Mouse (Mus musculus): ENCODE data around the gene Kcnip4. TPM values are rescaled to one million over a fixed set of nuclear protein-coding genes. Genes with fewer than 3 reads are reported as not detected.

The Kcnip4 gene
- polyA plus RNA-seq, 1 experiment: 0.06 TPM

DNA sequence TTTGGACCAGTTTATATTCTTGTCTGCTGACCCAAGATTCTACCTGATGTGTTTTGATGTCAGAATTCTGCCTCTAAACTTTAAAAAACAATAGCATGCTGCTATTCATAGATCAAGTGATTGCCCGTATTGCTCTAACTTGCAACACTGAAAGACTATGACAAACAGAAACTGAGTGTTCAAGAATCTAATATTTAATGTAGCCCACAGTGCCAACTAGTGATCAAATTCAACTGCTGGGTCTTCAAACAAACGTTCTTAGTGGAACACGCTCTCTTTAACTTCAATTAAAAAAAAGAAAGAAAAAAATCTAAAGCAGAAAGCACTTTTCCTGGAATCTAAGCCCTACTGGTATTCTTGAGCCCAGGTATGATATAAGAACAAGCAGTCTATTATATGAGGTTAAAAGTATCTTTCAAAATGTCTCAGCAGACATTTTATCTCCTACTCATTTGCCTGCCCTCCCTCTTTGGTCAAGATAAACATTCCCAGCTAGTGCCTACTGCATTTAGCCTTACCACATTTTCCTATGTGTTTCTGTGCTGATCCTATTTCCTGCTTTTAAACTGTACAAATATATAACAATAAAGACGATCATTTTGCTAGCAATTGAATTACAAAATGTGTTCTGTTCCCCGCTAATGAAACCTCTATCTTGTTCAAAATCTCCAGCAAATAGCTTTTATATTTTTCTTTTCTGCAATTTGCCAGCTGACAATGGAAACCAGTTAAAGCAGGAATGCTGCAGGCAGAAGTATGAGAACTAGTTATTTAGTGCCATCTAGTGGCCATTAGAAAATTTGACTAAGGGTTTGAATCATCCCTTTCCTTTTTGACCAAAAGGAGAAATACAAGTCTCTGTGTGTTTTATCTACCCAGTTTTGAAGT lies 1179.4 kb downstream of the Kcnip4 start:
- Histone ChIP-seq H3K79me2 (ENCODE audit: control insufficient read depth, insufficient read depth) (no peaks in the 10 kb centered on the region), H3K4me3 (no peak overlapping the region), H3K36me3 (ENCODE audit: control insufficient read depth, insufficient read depth) (no peaks in the 10 kb centered on the region), H3K27me3 (ENCODE audit: control insufficient read depth, insufficient read depth, insufficient read length) (peaks cover 13% of the 10 kb centered on the region), H3K4me2 (ENCODE audit: low read depth) (peak overlapping the region; percentile 57), H3ac (ENCODE audit: control insufficient read depth, insufficient read length) (no peak overlapping the region)
- no peak for TF ChIP-seq MAX (IDR thresholded peaks at IDR 0.05; ENCODE audit: low read depth)
- no peak for TF ChIP-seq REST (IDR thresholded peaks at IDR 0.05; ENCODE audit: insufficient read depth, insufficient read length)
- 0 out of 2 replicates have a peak, but pooled peaks have one; percentile 22 for TF ChIP-seq CEBPB (IDR thresholded peaks at IDR 0.05; ENCODE audit: insufficient read depth, poor library complexity, severe bottlenecking)
- TF ChIP-seq USF1 (IDR thresholded peaks at IDR 0.05; ENCODE audit: low read depth): no peak
- no peak for TF ChIP-seq POLR2A (IDR thresholded peaks at IDR 0.05; ENCODE audit: insufficient read length, low read depth)

- no peaks in the 10 kb centered on the region for H3K27me3 ChIP-seq (ENCODE audit: control insufficient read depth, insufficient read depth, insufficient read length)
- no peaks in the 10 kb centered on the region for H3K36me3 ChIP-seq (ENCODE audit: control insufficient read depth, insufficient read depth)
- no peak overlapping the region for H3ac ChIP-seq (ENCODE audit: control insufficient read depth, insufficient read length)
- H3K4me3 ChIP-seq: no peak overlapping the region
- TF ChIP-seq CEBPB (IDR thresholded peaks at IDR 0.05; ENCODE audit: insufficient read depth, poor library complexity, severe bottlenecking) (no peak), REST (IDR thresholded peaks at IDR 0.05; ENCODE audit: insufficient read depth, insufficient read length) (no peak), TCF3 (IDR thresholded peaks at IDR 0.05; ENCODE audit: insufficient read length, low read depth) (no peak), POLR2AphosphoS2 (IDR thresholded peaks at IDR 0.05; ENCODE audit: insufficient read length, low read depth) (no peak), POLR2A (IDR thresholded peaks at IDR 0.05; ENCODE audit: insufficient read length, low read depth) (no peak), USF1 (IDR thresholded peaks at IDR 0.05; ENCODE audit: low read depth) (no peak), MAX (IDR thresholded peaks at IDR 0.05; ENCODE audit: low read depth) (no peak), MYOD1 (IDR thresholded peaks at IDR 0.05; ENCODE audit: control insufficient read depth in 1 of 3, insufficient read length in 2 of 3, low read depth in 2 of 3) (no peak), MYOG (IDR thresholded peaks at IDR 0.05; ENCODE audit: control insufficient read depth in 1 of 3, insufficient read depth in 1 of 3, insufficient read length in 2 of 3, low read depth in 2 of 3) (no peak), TCF12 (IDR thresholded peaks at IDR 0.05; ENCODE audit: insufficient read depth, poor library complexity, severe bottlenecking) (no peak), E2F4 (IDR thresholded peaks at IDR 0.05; ENCODE audit: insufficient read depth) (no peak), SRF (IDR thresholded peaks at IDR 0.05; ENCODE audit: control insufficient read depth, insufficient read length, low read depth) (no peak)
- no peak overlapping the region for H3K4me2 ChIP-seq (ENCODE audit: low read depth)
- no peaks in the 10 kb centered on the region for H3K79me2 ChIP-seq (ENCODE audit: control insufficient read depth, insufficient read depth)
Observed at GRCm38 (mm10) chr5:48340808-48341433, 1183.8 kb downstream of the Kcnip4 start.

Measured in myocyte (in vitro differentiated cells).